Mouse (Mus musculus) embryonic facial prominence, embryonic 15.5 days (tissue): ENCODE measurements around the gene Mrpl53. TPM values are rescaled to one million over a fixed set of nuclear protein-coding genes. Genes with fewer than 3 reads are reported as not detected.

Source experiments
- ATAC-seq: fragments of 200-750 bp; cut with Nextera tagmentation; 2 replicates; pipeline ENCODE4 v1.8.0; 2017; ENCODE audit warnings: low read depth, moderate TSS enrichment; ENCODE audit not compliant: insufficient number of reproducible peaks, low FRiP score, low TSS enrichment
- H3K27ac ChIP-seq: fragments of 300-500 bp; sonication (generic); replicated peaks from 2 replicates; pipeline ENCODE4 v1.5.1; 2015; ENCODE audit warnings: mild to moderate bottlenecking, inconsistent platforms
- H3K27me3 ChIP-seq: fragments of 300-500 bp; sonication (generic); 2 replicates; pipeline ENCODE4 v1.6.1; 2015; ENCODE audit warnings: inconsistent platforms
- H3K36me3 ChIP-seq: fragments of 300-500 bp; sonication (generic); 2 replicates; pipeline ENCODE4 v1.6.1; 2015; ENCODE audit warnings: mild to moderate bottlenecking, inconsistent platforms
- H3K4me1 ChIP-seq: fragments of 300-500 bp; sonication (generic); 2 replicates; pipeline ENCODE4 v1.6.1; 2015; ENCODE audit warnings: inconsistent platforms
- H3K4me2 ChIP-seq: fragments of 300-500 bp; sonication (generic); replicated peaks from 2 replicates; pipeline ENCODE4 v1.6.1; 2015; ENCODE audit warnings: mild to moderate bottlenecking, inconsistent platforms
- H3K4me3 ChIP-seq: fragments of 300-500 bp; sonication (generic); replicated peaks from 2 replicates; pipeline ENCODE4 v1.5.1; 2015; ENCODE audit warnings: mild to moderate bottlenecking, inconsistent platforms
- H3K9ac ChIP-seq: fragments of 300-500 bp; sonication (generic); 2 replicates; pipeline ENCODE4 v1.6.1; 2015; ENCODE audit warnings: inconsistent platforms
- H3K9me3 ChIP-seq: fragments of 300-500 bp; sonication (generic); replicated peaks from 2 replicates; pipeline ENCODE4 v1.6.1; 2016; ENCODE audit warnings: inconsistent platforms
- WGBS: fragments of 180-500 bp; shearing (Covaris S2); methylation state at CpG from one replicate; pipeline ENCODE4 v1.1.7; 2015; 5-methylcytosine and 5-hydroxymethylcytosine counted together
- polyA plus RNA-seq: library from polyadenylated mRNA; unstranded; fragments of >200 nt; fragmentation: Nextera tagmentation; extraction: Ambion mirVana; gene quantifications from 2 replicates; pipeline ENCODE4 v1.2.1, GENCODE M21; 2015

Mrpl53 gene
- polyA plus RNA-seq, 1 experiment from 2014 or later, result 121 TPM

- H3K4me2 ChIP-seq, result peak overlapping the region; percentile 92
- H3K27ac ChIP-seq, result peak overlapping the region; percentile 86; the same call in 1 of the 2 replicates
- H3K4me3 ChIP-seq, result peak overlapping the region; percentile 90
- ATAC-seq, result no peak
- WGBS, result 73% methylated on average over 11 of the region's 11 CpGs
- peak overlapping the region; percentile 86 for H3K9ac ChIP-seq
- H3K27me3 ChIP-seq, result no peaks in the 10 kb centered on the region
- peaks cover 43% of the 10 kb centered on the region for H3K4me1 ChIP-seq
- no peaks in the 10 kb centered on the region for H3K9me3 ChIP-seq
- H3K36me3 ChIP-seq, result peaks cover 31% of the 10 kb centered on the region
These were observed 7.7 kb downstream of the Mrpl53 start for GRCm38 (mm10) chr6:83116373-83117164.

DNA sequence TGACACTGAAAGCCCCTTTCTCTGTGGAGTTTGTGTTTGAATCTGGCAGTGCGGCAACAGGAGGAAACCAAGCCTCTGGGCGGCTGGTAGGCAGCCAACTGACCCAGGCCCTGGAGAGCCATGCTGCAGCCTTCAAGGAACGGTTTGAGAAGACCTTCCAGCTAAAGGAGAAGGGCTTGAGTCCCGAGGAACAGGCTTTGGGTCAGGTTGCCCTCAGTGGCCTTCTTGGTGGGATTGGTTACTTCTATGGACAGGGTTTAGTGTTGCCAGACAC, 8.3 kb downstream of the Mrpl53 start:
- no peak for ATAC-seq
- Histone ChIP-seq H3K4me2 (no peak overlapping the region), H3K4me3 (no peak overlapping the region)

GRCm38 (mm10) chr6:83117616-83118015, 8.8 kb downstream of the Mrpl53 start:
- H3K9ac ChIP-seq, result no peak overlapping the region
- H3K4me3 ChIP-seq, result no peak overlapping the region
- H3K36me3 ChIP-seq, result peaks cover 31% of the 10 kb centered on the region
- no peaks in the 10 kb centered on the region for H3K27me3 ChIP-seq
- WGBS, result 86% methylated on average over 13 of the region's 13 CpGs
- H3K9me3 ChIP-seq, result no peaks in the 10 kb centered on the region
- H3K27ac ChIP-seq, result no peak overlapping the region
- peaks cover 52% of the 10 kb centered on the region for H3K4me1 ChIP-seq
- H3K4me2 ChIP-seq, result no peak overlapping the region
- ATAC-seq, result no peak

More for the DNA sequence above, 8.3 kb downstream of the Mrpl53 start:
- Histone ChIP-seq H3K36me3 (peaks cover 31% of the 10 kb centered on the region), H3K4me1 (peaks cover 46% of the 10 kb centered on the region), H3K9ac (no peak overlapping the region), H3K27me3 (no peaks in the 10 kb centered on the region), H3K27ac (no peak overlapping the region), H3K9me3 (no peaks in the 10 kb centered on the region)
- WGBS, result 77% methylated on average over 4 of the region's 4 CpGs

- no peaks in the 10 kb centered on the region for H3K27me3 ChIP-seq
- ATAC-seq, result no peak
- H3K4me1 ChIP-seq, result peaks cover 58% of the 10 kb centered on the region
- H3K36me3 ChIP-seq, result peaks cover 31% of the 10 kb centered on the region
- no peak overlapping the region for H3K27ac ChIP-seq
- no peak overlapping the region for H3K4me2 ChIP-seq
- no peak overlapping the region for H3K9ac ChIP-seq
- no peaks in the 10 kb centered on the region for H3K9me3 ChIP-seq
- H3K4me3 ChIP-seq, result no peak overlapping the region
- 81% methylated on average over 11 of the region's 11 CpGs for WGBS
These were observed 9.5 kb downstream of the Mrpl53 start for GRCm38 (mm10) chr6:83118369-83118768.

DNA sequence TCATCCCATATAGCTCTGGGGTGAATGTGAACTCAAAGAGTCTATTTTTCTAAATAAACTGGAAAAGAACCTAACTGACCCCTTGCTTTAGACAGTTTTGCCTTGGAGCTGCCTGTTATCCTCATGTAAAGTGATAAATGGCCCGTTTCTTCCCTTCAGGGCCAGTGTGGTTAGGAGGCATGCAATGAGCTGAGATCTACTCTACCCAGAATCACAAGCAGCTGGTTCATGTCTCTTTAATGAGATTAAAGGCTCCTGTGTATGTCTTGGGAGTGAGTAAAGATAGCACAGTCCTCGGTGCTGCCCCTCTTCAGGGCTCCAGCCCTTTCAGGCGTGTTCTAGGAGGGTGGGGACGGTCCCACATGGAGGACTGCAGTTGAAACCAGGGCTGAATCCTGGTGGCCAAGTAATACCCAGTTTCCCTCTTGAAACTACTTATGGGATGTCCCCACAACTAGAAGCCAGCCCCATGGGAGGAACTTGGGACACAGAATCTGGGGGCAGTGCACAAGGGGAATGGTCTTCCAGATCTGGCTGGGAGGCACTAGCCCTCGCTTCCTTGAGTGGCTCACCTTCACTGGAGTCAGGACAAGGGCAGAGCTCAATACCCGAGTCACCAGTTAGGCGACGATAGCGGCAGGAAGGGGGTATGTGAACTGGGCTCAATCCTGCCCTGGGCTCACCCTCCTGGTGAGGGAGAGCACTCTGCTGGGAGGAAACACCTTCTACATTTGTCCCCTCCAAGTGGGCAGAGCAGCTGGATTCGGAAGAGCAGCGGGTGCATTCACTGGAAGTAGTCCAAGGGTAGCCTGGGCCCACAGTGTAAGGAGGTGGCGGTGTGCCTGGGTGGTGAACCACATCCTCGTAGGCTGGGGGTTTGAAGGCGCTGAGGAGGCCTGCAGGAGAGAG, 10.2 kb downstream of the Mrpl53 start:
- H3K4me2 ChIP-seq, result no peak overlapping the region
- no peak for ATAC-seq
- peaks cover 62% of the 10 kb centered on the region for H3K4me1 ChIP-seq
- 77% methylated on average over 14 of the region's 14 CpGs for WGBS
- H3K9ac ChIP-seq, result no peak overlapping the region
- H3K4me3 ChIP-seq, result no peak overlapping the region
- H3K27ac ChIP-seq, result no peak overlapping the region
- no peaks in the 10 kb centered on the region for H3K9me3 ChIP-seq
- peaks cover 31% of the 10 kb centered on the region for H3K36me3 ChIP-seq
- H3K27me3 ChIP-seq, result no peaks in the 10 kb centered on the region

DNA sequence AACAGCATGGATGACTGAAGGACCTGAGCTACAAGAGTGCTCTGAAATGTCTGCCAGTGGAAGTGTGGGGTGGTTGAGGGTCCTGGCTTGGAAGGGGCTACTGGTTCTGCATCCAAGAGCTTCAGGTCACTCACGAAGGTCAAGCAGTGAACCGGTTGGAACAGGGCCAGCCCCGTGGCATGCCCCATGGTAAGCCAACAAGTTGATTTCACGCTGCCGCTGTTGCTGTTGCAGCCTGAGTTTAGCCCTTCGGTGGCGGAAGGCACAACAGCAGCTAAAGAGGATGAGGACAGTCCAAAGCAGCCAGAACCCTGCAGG, 10.9 kb downstream of the Mrpl53 start:
- Histone ChIP-seq H3K4me1 (peaks cover 63% of the 10 kb centered on the region), H3K36me3 (peaks cover 31% of the 10 kb centered on the region), H3K4me2 (0 out of 2 replicates have a peak overlapping the region, but pooled peaks have one; percentile 97), H3K9ac (no peak overlapping the region), H3K9me3 (no peaks in the 10 kb centered on the region), H3K27ac (no peak overlapping the region), H3K4me3 (peak overlapping the region; percentile 85; the same call in 1 of the 2 replicates), H3K27me3 (no peaks in the 10 kb centered on the region)
- 69% methylated on average over 7 of the region's 7 CpGs for WGBS
- no peak for ATAC-seq

GRCm38 (mm10) chr6:83120930-83121862, 12.4 kb downstream of the Mrpl53 start, which contains the start of gene Wbp1:
Wbp1 (minus strand) TSS chr6:83121559.
- Histone ChIP-seq H3K36me3 (peaks cover 31% of the 10 kb centered on the region), H3K27ac (peak within 1 kb of the TSS; percentile 98), H3K27me3 (no peaks in the 10 kb centered on the region), H3K9me3 (no peaks in the 10 kb centered on the region), H3K4me3 (peak within 1 kb of the TSS; percentile 85), H3K4me2 (peak within 1 kb of the TSS; percentile 97), H3K9ac (peak within 1 kb of the TSS; percentile 87), H3K4me1 (peaks cover 58% of the 10 kb centered on the region)
- ATAC-seq, result peak; percentile 97
- under 1% methylated on average over 38 of the region's 38 CpGs for WGBS

- H3K9me3 ChIP-seq, result no peaks in the 10 kb centered on the region
- H3K4me3 ChIP-seq, result peak overlapping the region; percentile 85
- H3K9ac ChIP-seq, result peak overlapping the region; percentile 87
- H3K36me3 ChIP-seq, result peaks cover 28% of the 10 kb centered on the region
- H3K4me2 ChIP-seq, result peak overlapping the region; percentile 97
- peak overlapping the region; percentile 98 for H3K27ac ChIP-seq
- peaks cover 49% of the 10 kb centered on the region for H3K4me1 ChIP-seq
- H3K27me3 ChIP-seq, result no peaks in the 10 kb centered on the region
- ATAC-seq, result no peak
- WGBS, result under 1% methylated on average over 52 of the region's 52 CpGs
These were observed 13.2 kb downstream of the Mrpl53 start for GRCm38 (mm10) chr6:83121863-83122710.

DNA sequence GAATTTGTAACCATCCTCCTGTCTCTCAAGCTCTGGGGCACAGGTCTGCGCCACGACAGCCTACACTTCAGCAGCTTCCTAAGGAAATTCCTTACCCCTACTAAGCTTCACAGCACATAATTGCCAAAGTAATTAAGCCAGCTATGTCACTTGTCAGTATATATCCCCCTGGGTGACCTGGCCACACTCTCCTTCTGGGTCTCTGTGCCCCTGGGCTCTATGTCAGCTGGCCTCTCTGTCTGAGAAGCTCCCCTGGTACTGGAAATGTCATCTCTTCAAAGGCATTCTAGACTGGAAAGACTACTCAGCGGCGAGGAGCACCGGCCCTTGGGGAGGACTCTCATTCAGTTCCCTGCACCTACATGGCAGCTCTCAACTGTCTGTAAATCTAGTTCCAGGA, 14.1 kb downstream of the Mrpl53 start:
- WGBS, result 64% methylated on average over 5 of the region's 5 CpGs

GRCm38 (mm10) chr6:83124851-83125312, 16.0 kb downstream of the Mrpl53 start:
- ATAC-seq, result no peak
- peak overlapping the region; percentile 84 for H3K4me3 ChIP-seq
- H3K36me3 ChIP-seq, result no peaks in the 10 kb centered on the region
- peak overlapping the region; percentile 85 for H3K27ac ChIP-seq
- peaks cover 35% of the 10 kb centered on the region for H3K4me1 ChIP-seq
- H3K4me2 ChIP-seq, result peak overlapping the region; percentile 90
- peak overlapping the region; percentile 64 for H3K9ac ChIP-seq
- no peaks in the 10 kb centered on the region for H3K27me3 ChIP-seq
- under 1% methylated on average over 30 of the region's 30 CpGs for WGBS
- H3K9me3 ChIP-seq, result no peaks in the 10 kb centered on the region

More for the DNA sequence above, 14.1 kb downstream of the Mrpl53 start:
- Histone ChIP-seq H3K4me3 (peak overlapping the region; percentile 85), H3K36me3 (peaks cover 19% of the 10 kb centered on the region), H3K27me3 (no peaks in the 10 kb centered on the region), H3K4me1 (peaks cover 45% of the 10 kb centered on the region), H3K4me2 (peak overlapping the region; percentile 97), H3K9ac (no peak overlapping the region; the same call in 1 of the 2 replicates), H3K27ac (no peak overlapping the region), H3K9me3 (no peaks in the 10 kb centered on the region)
- ATAC-seq, result no peak
